Mouse (Mus musculus): ENCODE results near the gene Lig1. TPM values are rescaled to one million over a fixed set of nuclear protein-coding genes. Genes with fewer than 3 reads are reported as not detected.

The Lig1 gene
- polyA plus RNA-seq, 1 experiment from 2014 or later: 137 TPM

DNA sequence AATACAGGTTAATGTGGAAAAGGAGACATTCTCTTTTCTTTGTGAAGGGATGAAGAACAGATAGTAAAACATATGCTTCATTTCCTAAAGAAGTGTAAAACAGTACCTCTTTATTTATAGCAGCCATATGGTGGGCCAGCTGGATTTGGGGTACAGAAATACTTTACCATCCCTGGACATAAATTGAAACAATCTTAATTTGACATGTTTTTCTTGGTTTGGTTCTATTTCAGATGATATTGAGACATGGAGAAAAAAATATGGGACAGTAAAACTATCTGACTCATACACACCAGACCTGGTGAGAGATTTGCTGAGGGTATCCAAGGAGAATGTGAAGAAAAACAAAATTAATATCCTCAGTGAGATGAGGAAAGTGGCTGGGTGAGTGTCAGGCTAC, 78.9 kb downstream of the Lig1 start:
- Histone ChIP-seq H3K4me1 (ENCODE audit: control insufficient read depth, insufficient read depth, low read length) (no peaks in the 10 kb centered on the region), H3K27me3 (ENCODE audit: control insufficient read depth, insufficient read depth, low read length) (no peaks in the 10 kb centered on the region), H3K9me3 (ENCODE audit: control insufficient read depth, low read length) (no peaks in the 10 kb centered on the region; the same call in 1 of the 2 replicates), H3K27ac (ENCODE audit: low read depth, low read length) (no peak overlapping the region), H3K4me3 (ENCODE audit: low read depth, low read length) (no peak overlapping the region), H3K9ac (ENCODE audit: low read length) (no peak overlapping the region), H3K4me2 (no peak overlapping the region), H3K36me3 (ENCODE audit: control insufficient read depth, insufficient read depth, low read length) (peaks cover 13% of the 10 kb centered on the region)
- DNase-seq (ENCODE audit: low spot score, missing footprints) (no peak), ATAC-seq (ENCODE audit: low FRiP score) (no peak)

Other genes with a start within 250 kb of the Lig1 start
- 133 and 140 TPM in 2 replicates for gene Chmp2a, start 242.5 kb upstream of the Lig1 start, polyA plus RNA-seq (2014; fragmentation: Nextera tagmentation; extraction: Ambion mirVana)
- 152 and 166 TPM in 2 replicates for gene Ube2m, start 239.0 kb upstream of the Lig1 start, polyA plus RNA-seq (2014; fragmentation: Nextera tagmentation; extraction: Ambion mirVana)
- gene Mzf1, start 222.5 kb upstream of the Lig1 start, polyA plus RNA-seq (2014; fragmentation: Nextera tagmentation; extraction: Ambion mirVana): 1.3 and 2.7 TPM in 2 replicates
- gene Vmn1r85, start 182.1 kb upstream of the Lig1 start, polyA plus RNA-seq (2014; fragmentation: Nextera tagmentation; extraction: Ambion mirVana): not detected in 2 replicates
- not detected in 2 replicates for gene Vmn1r86, start 157.4 kb upstream of the Lig1 start, polyA plus RNA-seq (2014; fragmentation: Nextera tagmentation; extraction: Ambion mirVana)
- not detected in 2 replicates for gene Vmn1r87, start 137.1 kb upstream of the Lig1 start, polyA plus RNA-seq (2014; fragmentation: Nextera tagmentation; extraction: Ambion mirVana)
- gene Vmn1r88, start 117.7 kb upstream of the Lig1 start, polyA plus RNA-seq (2014; fragmentation: Nextera tagmentation; extraction: Ambion mirVana): not detected in 2 replicates
- not detected in 2 replicates for gene Vmn1r89, start 64.3 kb upstream of the Lig1 start, polyA plus RNA-seq (2014; fragmentation: Nextera tagmentation; extraction: Ambion mirVana)
- 8.9 and 9.2 TPM in 2 replicates for gene Zswim9, start 1.4 kb downstream of the Lig1 start, polyA plus RNA-seq (2014; fragmentation: Nextera tagmentation; extraction: Ambion mirVana)
- gene Pla2g4c, start 47.4 kb downstream of the Lig1 start, polyA plus RNA-seq (2014; fragmentation: Nextera tagmentation; extraction: Ambion mirVana): 1.4 and 1.8 TPM in 2 replicates
- gene Cabp5, start 120.8 kb downstream of the Lig1 start, polyA plus RNA-seq (2014; fragmentation: Nextera tagmentation; extraction: Ambion mirVana): not detected in 2 replicates
- gene Bsph1, start 173.6 kb downstream of the Lig1 start, polyA plus RNA-seq (2014; fragmentation: Nextera tagmentation; extraction: Ambion mirVana): not detected in 2 replicates

Measured in midbrain, embryonic 11.5 days (tissue).